Mouse (Mus musculus) erythroid progenitor cell, adult 5-6 weeks (primary cell): Measurements from ENCODE around the gene Dglucy. TPM values are rescaled to one million over a fixed set of nuclear protein-coding genes. Genes with fewer than 3 reads are reported as not detected.
"Not testable (repeated sequence)": the region's sequence is repeated elsewhere in the genome, so short reads cannot be mapped to it uniquely, and the experiment has no call there.

Experiments used
- ATAC-seq: replicated peaks from 2 replicates; pipeline ENCODE4 v1.8.0; 2016; ENCODE audit warnings: moderate number of reproducible peaks, mild to moderate bottlenecking, moderate TSS enrichment, inconsistent platforms; ENCODE audit not compliant: poor library complexity, low FRiP score, severe bottlenecking
- total RNA-seq, 2 experiments: library from RNA; stranded (forward) in 1 of 2; stranded (reverse) in 1 of 2; fragments of 150-400 nt in 1 of 2; fragments of 186-747, 209-891 nt in 1 of 2; gene quantifications; 2 replicates each; pipeline versions ENCODE4 v1.2.3 to v1.2.4; 2015 to 2017; ENCODE audit warnings: low replicate concordance in 2 of 2

Gene Dglucy
- total RNA-seq, 2 experiments from 2014 or later, result 0.42 TPM; not detected in 1

DNA sequence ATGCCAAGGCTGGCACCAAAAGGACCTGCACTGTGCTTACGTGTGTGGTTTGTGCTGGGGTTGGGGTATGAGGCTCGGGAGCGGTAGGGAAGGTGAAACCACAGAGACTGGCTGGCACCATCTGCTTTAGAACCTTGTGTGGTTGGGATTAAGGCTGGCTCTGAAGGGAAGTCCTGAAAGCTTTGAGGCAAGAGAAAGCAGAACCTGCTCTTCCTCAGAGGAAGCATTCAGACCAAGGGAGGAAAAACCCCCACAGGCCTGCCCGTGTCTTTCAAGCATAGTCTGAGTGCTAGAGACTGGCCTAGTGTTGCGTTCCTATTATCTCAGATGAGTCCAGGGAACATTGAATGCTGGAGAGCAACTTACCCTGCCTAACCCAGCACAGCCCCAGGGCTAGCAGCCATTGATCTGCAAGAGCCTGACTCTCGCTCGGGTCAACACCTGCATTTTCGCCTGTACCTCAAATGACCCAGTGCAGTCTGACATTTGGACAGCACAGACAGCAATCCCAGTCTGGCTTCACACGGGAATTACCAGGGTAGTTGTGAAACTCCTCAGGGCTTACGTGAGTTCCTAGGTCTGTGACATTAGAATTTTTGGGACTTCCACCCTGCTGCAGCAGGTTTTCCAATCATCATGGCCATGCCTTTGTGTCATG, 452 bp upstream of the Dglucy start:
- ATAC-seq, result no peak

DNA sequence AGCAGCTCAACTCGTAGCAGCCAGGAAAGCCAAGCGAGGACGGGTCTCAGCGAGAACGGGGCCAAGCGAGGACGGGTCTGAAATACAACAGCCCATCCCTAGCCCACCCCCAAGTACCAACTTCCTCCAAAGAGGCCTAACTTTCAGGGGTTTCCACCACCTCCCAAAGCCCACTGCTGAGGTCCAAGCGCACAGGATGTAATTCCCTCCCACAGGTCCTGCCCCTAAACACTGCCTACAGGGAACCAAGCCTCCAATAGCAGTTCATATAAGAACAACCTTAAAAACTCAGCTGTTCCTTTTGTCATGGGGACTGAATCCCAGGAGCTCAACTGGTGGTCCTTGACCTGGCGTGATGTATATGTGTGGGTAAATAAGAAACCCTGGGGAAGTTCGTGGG, 1.6 kb downstream of the Dglucy start:
- ATAC-seq, result no peak

DNA sequence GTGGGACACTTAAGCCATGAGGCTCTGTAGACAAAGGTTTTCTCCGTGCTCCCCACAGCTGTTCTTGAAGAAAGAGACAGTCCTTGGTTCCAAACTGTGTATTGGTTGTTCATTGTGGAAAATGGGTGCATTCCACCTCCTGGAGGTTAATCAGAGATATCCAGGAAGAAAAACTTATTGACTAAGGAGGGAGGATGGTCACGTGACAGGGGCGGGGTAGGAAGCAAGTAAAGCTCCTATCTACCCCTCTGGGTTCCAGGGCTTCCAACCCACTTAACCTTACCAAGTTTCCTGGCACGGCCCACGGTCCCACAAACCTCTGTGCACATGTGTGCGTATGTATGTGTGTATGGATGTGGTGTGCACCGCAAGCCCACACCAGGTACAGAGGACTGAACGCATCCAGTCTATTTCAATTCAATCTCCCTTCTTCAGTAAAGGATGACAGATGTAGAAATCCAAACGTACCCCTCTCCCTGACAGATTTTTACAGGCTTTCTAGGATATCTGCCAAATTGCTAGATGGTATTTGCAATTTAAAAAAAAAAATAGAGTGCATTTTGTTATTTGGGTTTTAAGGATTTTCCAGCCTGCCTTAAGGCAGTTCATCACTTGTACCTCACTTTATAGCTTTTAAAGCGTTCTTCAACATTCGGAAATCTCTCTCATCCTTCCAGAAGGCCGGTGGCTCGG, 2.7 kb downstream of the Dglucy start:
- ATAC-seq, result no peak

DNA sequence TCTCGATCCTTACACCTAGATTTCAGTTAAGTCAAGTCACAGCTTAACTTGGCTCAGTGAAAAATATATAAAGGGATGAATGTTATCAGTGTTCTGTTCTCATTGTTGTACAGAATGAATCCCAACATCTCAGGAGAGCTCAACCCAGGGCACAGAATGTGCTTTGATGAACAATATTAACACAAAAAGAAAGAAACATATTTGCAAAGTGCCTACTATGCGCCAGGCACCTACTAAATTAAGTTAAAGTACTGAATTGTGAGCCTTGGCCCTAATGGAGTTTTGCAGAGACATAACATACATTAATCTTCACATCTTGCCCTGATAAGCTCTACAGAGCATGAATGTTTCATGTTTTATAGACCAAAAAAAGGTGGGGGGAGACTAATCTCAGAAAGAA, 5.3 kb downstream of the Dglucy start:
- ATAC-seq, result no peak

DNA sequence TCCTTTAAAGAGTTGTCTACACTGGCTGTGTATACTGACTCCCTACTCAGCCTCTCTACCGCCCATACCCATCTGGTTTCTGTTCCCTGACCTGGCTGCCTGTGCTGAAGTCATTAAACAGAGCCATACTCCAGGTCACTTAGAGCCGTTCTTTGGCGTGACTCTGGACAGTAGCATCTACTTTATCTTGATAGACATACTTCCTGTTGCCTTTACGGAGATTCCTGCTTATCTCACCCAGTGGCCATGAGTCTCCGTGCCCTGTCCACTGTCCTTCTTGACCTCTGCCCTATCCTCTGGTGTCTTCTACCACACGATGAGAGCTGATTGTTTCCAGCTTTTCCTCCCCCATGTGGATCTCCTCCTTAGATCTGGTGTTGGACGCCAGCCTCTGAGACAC, 6.5 kb downstream of the Dglucy start:
- ATAC-seq, result no peak

DNA sequence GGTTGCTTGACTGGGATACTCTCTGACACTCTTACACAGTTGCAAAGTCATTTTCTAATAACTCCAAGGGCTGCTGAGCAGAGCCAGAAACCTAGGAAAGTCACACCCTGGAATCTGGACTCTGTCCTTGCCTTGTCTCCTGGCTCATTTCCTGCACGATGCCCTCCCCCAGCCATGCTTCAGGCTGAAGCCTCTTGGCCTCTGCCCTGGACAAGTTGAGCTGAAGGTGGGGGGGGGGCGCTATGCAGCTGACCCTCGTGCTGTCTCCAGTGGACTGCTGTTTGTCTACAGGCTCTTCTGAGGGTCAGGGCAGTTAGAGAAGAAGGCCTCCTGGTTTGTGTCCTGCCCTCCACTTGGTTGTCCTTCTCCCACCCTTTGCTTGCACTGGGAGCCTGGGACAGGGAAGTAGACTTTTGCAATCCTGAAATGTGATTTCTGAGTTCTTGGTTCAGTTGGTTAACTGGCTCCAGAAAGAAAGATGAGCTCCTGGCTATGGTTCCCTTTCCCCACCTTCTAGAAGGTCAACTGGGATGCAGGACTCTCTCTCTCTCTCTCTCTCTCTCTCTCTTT, 11.2 kb downstream of the Dglucy start:
- no peak for ATAC-seq

DNA sequence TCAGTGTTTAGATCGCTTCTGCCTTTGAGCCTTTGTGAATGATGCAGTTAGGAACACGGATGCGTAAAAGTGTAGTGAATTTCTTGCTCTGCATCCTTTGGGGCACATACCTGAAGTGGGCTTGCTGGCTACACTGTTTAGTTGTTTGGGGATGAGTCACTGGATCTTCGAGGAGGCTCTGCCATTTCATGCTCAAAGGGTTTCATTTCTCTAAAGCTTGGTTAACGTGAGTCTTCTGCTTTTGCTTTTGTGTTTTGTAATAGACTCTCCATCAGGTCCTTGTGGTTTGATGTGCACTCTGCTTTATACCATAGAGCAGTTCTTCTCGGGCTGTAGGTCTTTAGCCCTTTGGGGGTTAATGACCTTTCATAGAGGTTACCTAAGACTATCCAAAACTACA, 12.6 kb downstream of the Dglucy start:
- ATAC-seq, result no peak

DNA sequence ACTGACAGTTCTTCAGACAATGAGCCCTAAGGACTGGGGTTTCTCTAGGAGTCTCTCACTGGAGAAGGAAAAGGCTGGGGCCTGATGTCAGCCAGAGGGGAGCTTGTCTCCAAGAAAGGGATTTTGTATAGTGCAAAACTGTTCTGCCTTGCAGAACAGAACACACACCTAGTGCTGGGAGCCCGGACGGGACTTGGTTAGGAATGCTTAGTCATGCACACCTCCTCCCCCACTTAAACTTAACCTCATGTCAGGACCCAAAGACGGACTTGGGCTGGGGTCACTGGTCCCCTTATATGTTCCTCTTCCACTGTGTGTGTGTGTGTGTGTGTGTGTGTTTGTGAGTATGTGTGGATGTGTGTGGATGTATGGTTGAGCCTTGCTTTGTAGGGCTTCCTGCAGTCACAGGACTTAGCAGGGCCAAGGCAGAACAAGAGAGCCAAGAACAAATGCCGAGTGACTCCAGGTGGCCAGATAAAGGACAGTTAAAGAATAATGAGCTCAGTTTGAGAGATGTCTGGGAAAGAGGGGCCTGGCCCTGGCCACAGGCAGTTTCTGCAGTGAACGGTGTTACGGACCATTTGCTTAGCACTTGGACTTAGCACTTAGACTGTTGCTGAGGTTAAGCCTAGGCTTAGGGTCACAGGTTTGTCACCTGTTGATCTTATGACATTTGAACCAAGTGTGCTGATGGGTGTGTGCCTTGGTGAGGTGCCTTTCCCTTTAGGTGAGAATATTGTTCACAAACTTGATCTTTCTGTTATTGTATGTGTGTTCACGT, 15.8 kb downstream of the Dglucy start:
- no peak for ATAC-seq

DNA sequence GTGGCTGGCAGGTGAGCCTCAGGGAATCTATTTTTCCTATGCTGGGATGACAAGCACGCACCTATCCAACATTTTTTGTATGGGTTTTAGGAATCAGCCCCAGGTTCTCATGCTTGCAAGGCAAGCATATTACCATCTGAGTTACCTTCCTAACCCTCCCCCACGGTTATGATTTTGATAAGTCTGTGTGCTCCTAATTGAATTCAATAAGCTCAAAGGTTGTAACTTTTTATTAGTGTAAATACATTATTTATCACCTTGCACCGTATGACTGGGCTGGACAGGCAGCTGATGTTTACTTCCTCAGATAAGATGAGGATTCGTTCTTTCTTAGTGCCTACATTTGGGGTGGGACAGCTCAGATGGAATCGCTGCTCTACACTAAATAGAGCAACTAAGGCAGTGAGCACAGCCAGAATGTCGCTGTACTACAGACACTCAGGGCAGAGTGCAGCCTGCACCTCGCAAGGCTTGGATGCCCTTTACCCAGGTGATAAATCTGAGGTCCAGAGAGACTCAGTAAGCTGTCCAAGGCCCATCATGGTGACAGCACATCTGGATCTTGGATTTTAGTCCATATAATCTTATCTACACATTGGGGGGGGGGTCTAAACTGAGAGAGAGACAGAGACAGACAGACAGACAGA, 16.7 kb downstream of the Dglucy start:
- ATAC-seq, result no peak

DNA sequence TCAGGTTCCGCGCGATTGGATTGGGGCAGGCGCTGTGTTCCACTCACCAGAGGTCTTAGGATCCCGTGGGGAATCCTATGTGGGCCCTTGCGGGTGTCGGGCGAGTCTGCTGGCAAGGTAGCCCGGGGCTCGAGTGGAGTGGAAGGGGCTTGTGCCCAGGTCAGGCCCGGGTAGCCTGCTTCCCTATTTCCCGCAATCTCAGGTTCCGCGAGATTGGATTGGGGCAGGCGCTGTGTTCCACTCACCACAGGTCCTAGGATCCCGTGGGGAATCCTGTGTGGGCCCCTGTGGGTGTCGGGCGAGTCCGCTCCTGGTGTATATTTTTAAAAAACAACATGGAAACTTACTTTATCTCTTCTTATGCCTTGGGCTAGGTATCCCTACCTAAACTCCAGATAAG, 24.5 kb downstream of the Dglucy start:
- not testable (repeated sequence) for ATAC-seq

DNA sequence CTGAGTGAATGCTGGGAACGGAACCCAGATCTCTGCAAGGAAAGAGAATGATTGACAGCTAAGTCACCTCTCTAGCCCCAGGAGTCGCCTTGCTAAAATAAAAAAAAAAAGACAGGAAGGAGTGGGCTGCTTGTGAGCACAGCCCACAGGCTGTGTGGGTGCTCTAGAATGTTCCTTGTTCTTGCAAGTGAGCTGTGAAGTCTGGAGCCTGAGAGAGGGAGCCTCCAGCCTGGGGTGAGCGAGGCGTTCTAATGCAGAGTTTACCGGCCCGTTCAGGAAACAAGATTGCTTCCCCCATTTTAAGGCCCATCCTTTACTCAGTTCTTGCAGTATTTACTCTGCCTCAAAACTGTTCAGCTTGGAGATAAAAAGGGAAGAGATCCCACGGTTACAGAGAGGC, 28.4 kb downstream of the Dglucy start:
- ATAC-seq, result no peak

DNA sequence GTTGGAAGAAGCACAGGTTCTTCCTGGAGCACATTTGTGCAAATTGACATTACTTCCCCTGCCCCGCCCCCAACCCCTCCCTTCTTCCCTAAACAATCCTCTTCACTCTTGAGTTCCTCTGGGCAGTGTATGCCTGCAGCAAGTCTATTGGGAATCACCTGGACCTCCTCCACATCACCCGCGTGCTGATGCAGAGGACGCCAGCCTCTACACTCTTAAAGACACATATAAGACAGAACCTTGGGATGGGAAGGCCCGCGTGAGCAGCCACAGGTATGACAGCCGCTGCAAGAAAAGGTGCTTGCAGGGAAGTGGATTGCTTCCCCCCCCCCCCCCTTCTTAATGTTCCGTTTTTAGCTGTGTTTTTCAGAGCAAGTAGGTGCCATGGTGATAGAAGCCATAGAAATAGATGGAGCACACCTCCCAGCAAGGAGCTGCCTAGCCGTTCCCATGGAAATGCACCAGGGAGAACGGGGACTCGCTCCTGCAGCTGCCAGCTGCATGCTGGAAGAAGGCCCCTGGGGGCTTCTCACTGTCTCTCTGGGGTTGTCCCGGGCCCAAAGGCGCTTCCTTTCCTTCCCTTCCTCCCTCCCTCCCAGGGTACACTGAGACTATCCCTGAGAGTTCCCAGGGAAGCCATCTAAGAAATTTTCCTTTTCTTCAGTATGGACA, 29.9 kb downstream of the Dglucy start:
- ATAC-seq, result no peak

DNA sequence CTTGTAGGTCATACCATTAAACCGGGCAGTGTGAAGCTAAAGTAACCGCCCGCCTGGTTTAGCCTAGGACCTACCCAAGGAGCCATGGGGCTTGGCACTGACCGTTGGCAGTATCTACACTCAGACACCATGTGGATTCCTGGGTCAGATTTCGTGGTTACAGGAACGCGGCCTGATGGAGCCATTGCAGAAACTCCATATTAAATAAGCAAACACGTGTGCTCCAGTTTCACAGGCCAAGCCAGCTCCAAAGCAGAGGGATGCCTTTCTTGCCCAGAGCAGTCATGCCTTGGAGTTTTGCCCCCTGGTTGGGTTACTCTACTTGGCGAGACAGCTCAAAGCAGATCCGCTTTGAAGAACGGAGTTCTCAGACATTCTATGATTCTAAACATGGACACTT, 31.7 kb downstream of the Dglucy start:
- ATAC-seq, result no peak

DNA sequence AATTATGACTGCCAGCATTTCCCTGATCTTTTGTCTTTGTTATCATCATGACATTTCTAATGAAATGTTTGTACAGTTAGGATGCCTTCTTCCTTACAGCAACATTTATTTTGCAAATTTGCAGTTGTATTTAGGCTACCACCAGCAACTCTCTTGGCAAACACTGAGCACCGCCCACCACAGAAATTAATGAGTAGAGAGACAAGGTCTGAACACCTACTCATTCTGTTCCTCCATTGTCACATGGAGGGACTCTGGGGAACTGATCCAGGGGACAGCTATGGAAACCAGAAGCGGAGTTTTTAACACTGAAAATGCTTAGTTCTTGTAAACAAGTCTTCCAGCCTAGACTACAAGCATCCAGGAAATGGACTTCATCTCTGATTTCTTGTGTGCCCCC, 35.0 kb downstream of the Dglucy start:
- no peak for ATAC-seq

DNA sequence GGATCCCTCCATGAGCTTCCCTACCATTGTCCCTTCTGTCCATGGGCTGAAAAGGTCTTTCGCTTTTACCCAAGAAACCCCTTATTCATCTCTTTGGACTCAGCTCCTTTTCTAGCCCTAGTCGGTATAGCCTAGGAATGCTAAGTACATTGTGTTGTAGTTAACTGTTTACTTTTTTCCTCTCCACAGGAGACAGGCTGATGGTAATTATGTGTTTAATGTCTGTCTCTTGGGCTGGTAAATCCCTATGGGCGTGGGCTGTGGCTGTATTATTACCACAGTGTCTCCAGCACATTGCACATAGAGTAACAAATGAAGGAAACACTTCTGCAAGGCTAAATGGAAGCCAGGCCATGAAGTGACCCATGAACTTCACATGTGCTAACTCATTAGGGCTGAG, 35.8 kb downstream of the Dglucy start:
- no peak for ATAC-seq

DNA sequence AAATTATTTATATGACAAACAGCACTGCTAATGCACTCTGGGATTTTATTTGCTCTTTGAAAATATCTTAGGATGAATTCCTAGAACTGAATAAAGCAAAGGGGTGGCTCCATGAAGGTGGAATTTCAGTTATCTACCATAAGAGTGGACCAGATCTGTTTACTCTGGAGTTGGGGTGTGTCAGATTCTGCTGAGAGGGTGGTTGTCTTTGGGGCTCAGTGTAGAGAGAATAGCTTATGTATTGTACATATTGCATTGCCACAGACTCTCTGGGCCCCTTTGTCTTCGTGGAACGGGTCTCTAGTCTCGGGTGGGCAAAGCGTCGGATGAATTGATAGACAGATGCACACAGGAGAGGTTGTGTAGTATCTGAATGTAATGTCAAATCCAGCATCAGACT, 38.0 kb downstream of the Dglucy start:
- ATAC-seq, result no peak

DNA sequence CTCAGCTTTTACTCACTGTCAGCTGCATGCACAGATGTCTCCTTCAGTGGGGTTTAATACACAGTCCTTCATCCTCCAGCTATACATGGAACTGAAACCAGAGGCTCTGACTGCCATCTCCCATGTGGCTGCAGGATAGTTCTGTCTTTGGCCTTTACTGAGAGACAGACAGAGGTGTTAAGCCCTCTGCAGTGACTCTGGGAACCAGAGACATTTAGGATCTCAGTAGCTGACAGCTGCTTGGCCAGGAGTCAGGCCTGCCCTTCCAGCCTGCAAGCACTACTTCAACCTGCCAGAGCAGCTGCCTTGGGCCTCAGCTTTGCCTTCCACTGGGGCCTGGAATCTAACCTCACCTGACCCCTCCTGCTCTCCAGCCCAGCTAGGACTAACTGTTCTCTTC, 41.1 kb downstream of the Dglucy start:
- ATAC-seq, result no peak

DNA sequence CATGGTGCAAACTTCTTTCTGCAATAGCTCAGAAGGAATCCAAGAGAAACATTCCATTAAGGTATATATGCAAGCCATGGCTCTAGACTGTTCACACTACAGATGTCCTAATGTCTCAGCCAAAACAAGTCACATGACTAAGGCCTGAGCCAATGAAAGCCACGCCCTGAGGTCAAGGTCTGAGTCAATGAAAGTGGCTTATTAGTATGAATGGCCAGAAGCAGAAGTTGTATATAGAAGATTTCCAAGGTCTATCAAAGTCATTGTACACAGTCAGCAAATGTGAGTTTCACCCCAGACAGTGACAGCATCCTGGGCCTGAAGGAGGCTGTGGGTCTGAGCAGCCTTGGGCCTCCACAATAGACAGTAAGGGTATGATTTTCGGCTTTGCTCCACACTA, 52.2 kb downstream of the Dglucy start:
- ATAC-seq, result no peak

DNA sequence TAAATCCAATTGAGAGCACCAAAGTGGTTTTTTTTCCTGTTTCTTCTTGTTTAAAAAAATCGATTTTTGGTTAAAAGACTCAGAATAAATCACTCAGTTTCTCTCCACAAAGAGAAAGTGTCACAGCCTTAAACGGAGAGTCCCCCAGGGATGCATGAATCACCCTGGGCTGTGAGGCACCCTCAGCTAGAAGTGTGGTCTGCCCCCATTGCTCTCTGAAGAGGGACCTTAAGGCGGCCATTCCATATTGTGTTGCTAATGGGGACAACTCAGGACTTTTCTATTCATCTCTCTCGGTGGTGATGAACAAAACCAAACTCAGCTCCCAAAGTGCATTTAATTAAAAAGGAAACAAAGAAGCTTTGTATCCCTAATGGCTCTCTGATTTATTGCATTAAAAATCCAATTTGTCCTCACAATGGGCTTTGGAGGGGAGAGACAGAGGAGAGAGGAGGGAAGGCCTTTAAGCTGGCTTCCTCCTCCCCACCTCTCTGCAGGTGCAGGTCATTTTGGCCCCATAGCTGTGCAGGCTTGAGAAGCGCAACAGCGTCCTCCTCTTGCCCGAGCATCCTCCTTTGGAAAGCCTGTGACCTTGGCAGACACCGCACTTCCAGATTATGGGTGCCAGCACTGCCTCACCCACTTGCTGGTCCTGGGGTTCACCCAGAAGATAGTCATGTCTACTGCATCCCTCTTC, 52.9 kb downstream of the Dglucy start:
- no peak for ATAC-seq
